ENCODE assay signal across 27 mouse cellular contexts in the genomic region with DNA sequence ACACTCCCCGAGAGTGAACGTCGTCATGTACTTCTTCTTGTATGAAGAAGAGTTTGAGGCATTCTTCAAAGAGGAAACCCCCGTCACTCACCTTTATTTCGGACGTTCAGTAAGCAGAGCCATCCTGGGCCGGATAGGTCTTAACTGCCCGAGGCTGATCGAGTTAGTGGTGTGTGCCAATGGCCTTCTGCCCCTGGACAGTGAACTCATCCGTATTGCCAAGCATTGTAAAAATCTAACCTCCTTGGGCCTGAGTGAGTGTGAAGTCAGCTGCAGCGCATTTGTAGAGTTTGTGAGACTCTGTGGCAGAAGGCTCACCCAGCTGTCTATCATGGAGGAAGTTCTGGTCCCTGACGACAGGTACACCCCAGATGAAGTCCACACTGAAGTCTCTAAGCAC. TPM values are rescaled to one million over a fixed set of nuclear protein-coding genes. Genes with fewer than 3 reads are reported as not detected.
"Had no signal": no experiment of that assay in that cellular context is flagged by ENCODE, and none has a peak within 500 bp of the region (broad histone marks: within the 10 kb centered on the region; RNA-seq: fewer than 3 reads in every experiment).

No protein-coding gene starts in this region.

- H3K4me3 ChIP-seq: left cerebral cortex, adult 2 months had no signal

- H3K9ac ChIP-seq: liver, embryonic 14.5 days; liver, postnatal 0 days; lung, embryonic 14.5 days had no signal

- ATAC-seq: intestine, embryonic 16.5 days; liver, postnatal 0 days; lung, postnatal 0 days had no signal

- H3K4me2 ChIP-seq: lung, embryonic 14.5 days had no signal

- DNase-seq: kidney, adult 8-10 months; layer of hippocampus, postnatal 36 days; liver, postnatal 0 days; lung, embryonic 14.5 days; midbrain, embryonic 14.5 days; thymus, postnatal 25 days had no signal

- H3K27ac ChIP-seq: left cerebral cortex, adult 2 months; liver, embryonic 14.5 days; macrophage had no signal

RNA-seq across cellular contexts. Expression of a gene that starts 11.3 kb away (rescaled TPM):
- total RNA-seq: layer of hippocampus, adult 8-10 months; layer of hippocampus, postnatal 10 days; layer of hippocampus, postnatal 36 days; left cerebral cortex, adult 2 months; left cerebral cortex, postnatal 10 days; left cerebral cortex, postnatal 36 days; megakaryocyte, adult 5-6 weeks; midbrain, postnatal 0 days had no signal
- polyA plus RNA-seq: limb, embryonic 11.5 days; limb, embryonic 14.5 days; lung, embryonic 14.5 days; lung, postnatal 0 days; macrophage; midbrain, embryonic 14.5 days; midbrain, postnatal 0 days; neural tube, embryonic 11.5 days; neural tube, embryonic 14.5 days; spleen, adult 2 months; testis, adult 2 months; thymus, postnatal 0 days had no signal

RNA-seq across cellular contexts. Expression of a gene that starts 14.8 kb away (rescaled TPM):
- total RNA-seq: megakaryocyte, adult 5-6 weeks had no signal

RNA-seq across cellular contexts. Expression of a gene that starts 55.0 kb away (rescaled TPM):
- total RNA-seq: layer of hippocampus, adult 8-10 months; layer of hippocampus, postnatal 10 days; layer of hippocampus, postnatal 36 days; left cerebral cortex, adult 2 months; left cerebral cortex, postnatal 10 days; left cerebral cortex, postnatal 36 days; megakaryocyte, adult 5-6 weeks; midbrain, postnatal 0 days had no signal
- polyA plus RNA-seq: intestine, embryonic 16.5 days; kidney, embryonic 16.5 days; limb, embryonic 11.5 days; limb, embryonic 14.5 days; liver, embryonic 14.5 days; liver, postnatal 0 days; lung, embryonic 14.5 days; lung, postnatal 0 days; macrophage; midbrain, embryonic 14.5 days; midbrain, postnatal 0 days; neural tube, embryonic 11.5 days; neural tube, embryonic 14.5 days; small intestine, adult 2 months; spleen, adult 2 months; stomach, embryonic 16.5 days had no signal
